Mouse (Mus musculus) midbrain, postnatal 0 days (tissue): ENCODE data around the gene Maml3. TPM values are rescaled to one million over a fixed set of nuclear protein-coding genes. Genes with fewer than 3 reads are reported as not detected.

ENCODE experiments used
- ATAC-seq: fragments of 200-750 bp; cut with Nextera tagmentation; 2 replicates; pipeline ENCODE4 v1.8.0; 2017; ENCODE audit warnings: moderate number of reproducible peaks, mild to moderate bottlenecking, moderate TSS enrichment, moderate library complexity; ENCODE audit not compliant: low FRiP score
- DNase-seq: peaks from one replicate; pipeline ENCODE4 v3.0.0-alpha.2; 2015; ENCODE audit warnings: low spot score
- H3K27ac ChIP-seq: fragments of 300-500 bp; sonication (generic); 2 replicates; pipeline ENCODE4 v1.5.1; 2014; ENCODE audit warnings: low read depth, mild to moderate bottlenecking, low read length, mixed read lengths
- H3K27me3 ChIP-seq: fragments of 300-500 bp; sonication (generic); 2 replicates; pipeline ENCODE4 v1.6.1; 2014; ENCODE audit warnings: low read length, control low read depth, mixed read lengths; ENCODE audit not compliant: insufficient read depth
- H3K36me3 ChIP-seq: fragments of 300-500 bp; sonication (generic); 2 replicates; pipeline ENCODE4 v1.6.1; 2014; ENCODE audit warnings: low read length, control low read depth, mixed read lengths; ENCODE audit not compliant: insufficient read depth
- H3K4me1 ChIP-seq: fragments of 300-500 bp; sonication (generic); 2 replicates; pipeline ENCODE4 v1.6.1; 2014; ENCODE audit warnings: mild to moderate bottlenecking, control low read depth, antibody characterized with exemption, low read length, mixed read lengths; ENCODE audit not compliant: insufficient read depth
- H3K4me2 ChIP-seq: fragments of 300-500 bp; sonication (generic); 2 replicates; pipeline ENCODE4 v1.6.1; 2014; ENCODE audit warnings: low read depth, mild to moderate bottlenecking, low read length, mixed read lengths; ENCODE audit not compliant: poor library complexity, severe bottlenecking
- H3K4me3 ChIP-seq: fragments of 300-500 bp; sonication (generic); 2 replicates; pipeline ENCODE4 v1.5.1; 2014; ENCODE audit warnings: low read depth, mild to moderate bottlenecking, low read length, moderate library complexity
- H3K9ac ChIP-seq: fragments of 300-500 bp; sonication (generic); replicated peaks from 2 replicates; pipeline ENCODE4 v1.6.1; 2014; ENCODE audit warnings: mild to moderate bottlenecking, low read length, moderate library complexity, mixed read lengths; ENCODE audit not compliant: poor library complexity, severe bottlenecking
- H3K9me3 ChIP-seq: fragments of 300-500 bp; sonication (generic); 2 replicates; pipeline ENCODE4 v1.6.1; 2016; ENCODE audit warnings: low read length, control low read depth
- CTCF ChIP-seq: IDR thresholded peaks from 2 replicates; pipeline ENCODE4 v1.5.1; 2016; ENCODE audit warnings: antibody characterized with exemption, mild to moderate bottlenecking
- WGBS: fragments of 180-500 bp; shearing (Covaris S2); extraction: QIAGEN DNeasy Blood & Tissue Kit; methylation state at CpG from one replicate; pipeline ENCODE4 v1.1.7; 2014; 5-methylcytosine and 5-hydroxymethylcytosine counted together
- polyA plus RNA-seq: library from polyadenylated mRNA; unstranded; fragments of >200 nt; fragmentation: Nextera tagmentation; extraction: Ambion mirVana; gene quantifications from 2 replicates; pipeline ENCODE4 v1.2.1, GENCODE M21; 2015
- total RNA-seq: library from RNA; depleted of rRNA; stranded (reverse); fragments of >200 nt; gene quantifications from 2 replicates; pipeline ENCODE4 v1.2.3, GENCODE M21; 2014

The Maml3 gene
- total and polyA plus RNA-seq, 2 experiments from 2014 or later = 3.9 to 20.2 TPM

DNA sequence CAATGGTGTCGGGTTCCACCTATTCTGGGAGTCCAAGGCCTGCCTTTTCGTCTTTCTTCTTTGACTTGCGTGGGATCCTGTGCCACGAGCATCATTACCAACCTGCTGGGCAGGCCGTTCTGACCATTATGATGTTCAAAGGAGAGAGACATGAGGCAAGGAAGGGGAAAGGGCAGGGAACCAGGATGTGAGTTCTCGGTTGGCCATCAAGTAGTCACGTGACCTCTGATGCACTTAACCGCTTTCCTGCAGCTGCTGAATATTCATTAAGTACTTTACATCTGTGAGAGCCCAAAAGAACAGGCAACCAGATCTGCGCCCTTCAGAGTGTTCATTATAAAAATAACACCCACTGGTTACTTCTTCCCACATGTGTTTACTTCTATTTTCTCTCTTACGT lies 411.7 kb downstream of the Maml3 start:
- WGBS = 87% methylated on average over 10 of the region's 10 CpGs
- no peak overlapping the region for H3K4me2 ChIP-seq

DNA sequence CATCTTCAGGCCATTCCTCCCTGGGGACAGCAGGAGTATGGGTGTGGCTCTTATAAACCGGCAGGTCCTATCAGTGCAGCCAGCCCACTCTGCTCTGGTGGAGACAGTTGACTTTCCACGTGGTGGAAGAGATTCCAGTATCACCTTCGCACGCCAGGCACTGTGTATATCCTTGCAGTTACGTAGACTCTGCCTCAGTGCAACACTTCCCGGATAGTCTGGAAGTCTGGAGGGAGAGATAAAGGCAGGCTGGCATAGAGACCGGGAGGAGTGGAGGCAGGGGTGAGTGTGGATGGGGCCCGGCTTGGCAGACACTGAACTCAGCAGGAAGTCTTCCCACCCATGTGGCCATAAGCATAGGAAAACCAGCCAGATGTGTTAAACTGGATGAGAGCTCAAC lies 416.2 kb downstream of the Maml3 start:
- ATAC-seq (no peak; the same call in 1 of the 2 replicates), DNase-seq (no peak)
- WGBS = 90% methylated on average over 8 of the region's 8 CpGs
- H3K4me3 ChIP-seq = no peak overlapping the region
- H3K27ac ChIP-seq = no peak overlapping the region
- no peak for TF ChIP-seq CTCF
- no peak overlapping the region for H3K4me2 ChIP-seq
- no peaks in the 10 kb centered on the region for H3K4me1 ChIP-seq
- no peak overlapping the region for H3K9ac ChIP-seq
- no peaks in the 10 kb centered on the region for H3K27me3 ChIP-seq
- no peaks in the 10 kb centered on the region for H3K9me3 ChIP-seq
- peaks cover 16% of the 10 kb centered on the region for H3K36me3 ChIP-seq

More for the DNA sequence above, 411.7 kb downstream of the Maml3 start:
- no peaks in the 10 kb centered on the region for H3K9me3 ChIP-seq
- H3K36me3 ChIP-seq = peaks cover 13% of the 10 kb centered on the region
- H3K27me3 ChIP-seq = no peaks in the 10 kb centered on the region
- TF ChIP-seq CTCF = no peak
- H3K4me3 ChIP-seq = no peak overlapping the region
- no peak overlapping the region for H3K9ac ChIP-seq
- H3K27ac ChIP-seq = no peak overlapping the region
- ATAC-seq = no peak
- no peak for DNase-seq
- no peaks in the 10 kb centered on the region for H3K4me1 ChIP-seq

DNA sequence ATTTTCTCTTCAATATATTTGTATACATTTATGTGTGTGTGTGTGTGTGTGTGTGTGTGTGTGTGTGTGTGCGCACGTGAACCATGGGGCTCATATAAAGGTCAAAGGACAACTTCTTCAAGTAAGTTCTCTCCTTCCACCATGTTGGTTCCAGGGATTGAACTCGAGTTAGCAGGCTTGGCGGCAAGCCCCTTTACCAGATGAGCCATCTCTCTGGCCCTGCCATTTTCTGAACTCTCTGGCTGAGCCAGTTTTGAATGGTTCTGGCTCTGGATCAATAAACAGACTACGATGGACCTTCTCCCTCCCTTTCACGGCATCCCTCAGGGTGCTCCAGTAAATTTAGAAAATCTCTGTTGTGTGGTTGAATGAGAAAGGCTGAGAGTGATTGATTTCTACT lies 418.1 kb downstream of the Maml3 start:
- no peak for TF ChIP-seq CTCF
- no peak overlapping the region for H3K4me3 ChIP-seq
- H3K4me1 ChIP-seq = no peaks in the 10 kb centered on the region
- peaks cover 16% of the 10 kb centered on the region for H3K36me3 ChIP-seq
- H3K9ac ChIP-seq = no peak overlapping the region
- H3K4me2 ChIP-seq = no peak overlapping the region
- 90% methylated on average over 6 of the region's 6 CpGs for whole genome bisulfite sequencing
- no peak overlapping the region for H3K27ac ChIP-seq
- no peaks in the 10 kb centered on the region for H3K9me3 ChIP-seq
- no peaks in the 10 kb centered on the region for H3K27me3 ChIP-seq
- DNase-seq (no peak), ATAC-seq (no peak)

DNA sequence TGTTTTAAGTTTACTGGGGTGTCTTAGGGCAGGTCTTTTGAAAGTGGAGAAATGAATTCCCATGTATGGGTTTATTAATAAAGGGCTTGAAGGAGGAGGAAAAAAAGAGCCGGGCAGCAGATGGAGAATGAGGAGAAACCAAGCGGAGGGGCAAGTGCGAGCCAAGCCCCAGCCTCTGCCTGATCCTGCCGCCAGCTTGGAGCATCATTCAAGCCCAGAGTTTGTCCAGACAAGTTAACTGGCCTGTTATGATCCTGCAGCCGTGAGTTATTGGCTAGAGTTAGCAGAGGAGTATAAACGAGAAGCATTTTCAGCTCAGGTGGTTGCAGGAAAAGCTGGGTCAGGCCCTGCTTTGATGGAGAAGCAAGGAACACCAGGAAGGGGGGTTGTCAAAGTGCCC lies 418.6 kb downstream of the Maml3 start:
- H3K9me3 ChIP-seq = no peaks in the 10 kb centered on the region
- no peaks in the 10 kb centered on the region for H3K27me3 ChIP-seq
- peaks cover 16% of the 10 kb centered on the region for H3K36me3 ChIP-seq
- 93% methylated on average over 6 of the region's 6 CpGs for WGBS
- no peak overlapping the region for H3K4me2 ChIP-seq
- no peak overlapping the region for H3K4me3 ChIP-seq
- no peak for TF ChIP-seq CTCF
- H3K9ac ChIP-seq = no peak overlapping the region
- DNase-seq (no peak), ATAC-seq (no peak)
- no peaks in the 10 kb centered on the region for H3K4me1 ChIP-seq
- H3K27ac ChIP-seq = no peak overlapping the region

DNA sequence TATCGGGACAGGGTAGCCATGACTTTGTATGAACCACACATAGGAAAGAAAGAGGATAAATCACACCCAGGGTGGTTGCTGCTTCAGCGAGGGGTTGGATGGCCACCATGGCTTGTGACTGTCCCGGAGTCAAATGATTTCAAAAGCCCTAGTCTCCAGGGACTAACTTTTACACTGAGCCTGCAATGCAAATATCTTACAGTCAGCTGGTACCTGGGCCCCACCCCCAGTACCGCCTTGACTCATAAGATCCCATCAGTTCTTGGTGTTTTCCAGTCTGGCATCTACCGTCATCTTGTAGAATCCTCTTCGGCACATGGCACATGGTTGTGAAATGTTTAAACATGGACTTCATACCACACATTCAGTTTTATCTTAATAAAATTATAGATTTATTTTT lies 419.3 kb downstream of the Maml3 start:
- no peak for TF ChIP-seq CTCF
- no peaks in the 10 kb centered on the region for H3K9me3 ChIP-seq
- 96% methylated on average over 6 of the region's 6 CpGs for WGBS

DNA sequence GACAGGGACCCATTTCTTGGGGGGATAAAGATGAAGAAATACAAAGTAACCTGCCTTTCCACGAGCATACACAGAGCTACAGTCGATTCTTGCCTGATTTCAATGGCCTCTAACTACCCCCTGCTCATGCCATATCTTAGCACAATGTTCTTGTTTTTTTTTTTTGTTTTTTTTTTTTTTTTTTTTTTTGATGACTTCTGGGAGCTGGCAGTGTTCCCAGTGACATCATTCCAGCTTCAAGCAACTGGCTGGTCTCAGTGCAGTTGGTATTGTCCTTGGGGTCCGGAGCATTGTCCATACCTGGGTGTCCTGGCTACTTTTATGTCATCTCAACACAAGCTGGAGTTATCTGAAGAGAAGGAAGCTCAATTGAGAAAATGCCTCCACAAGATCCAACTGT lies 429.9 kb downstream of the Maml3 start:
- no peak for ATAC-seq

More for the DNA sequence above, 419.3 kb downstream of the Maml3 start:
- H3K27me3 ChIP-seq = no peaks in the 10 kb centered on the region
- H3K4me3 ChIP-seq = no peak overlapping the region
- no peak for DNase-seq
- no peak for ATAC-seq
- no peaks in the 10 kb centered on the region for H3K4me1 ChIP-seq
- H3K9ac ChIP-seq = no peak overlapping the region
- no peak overlapping the region for H3K27ac ChIP-seq
- H3K4me2 ChIP-seq = no peak overlapping the region
- peaks cover 16% of the 10 kb centered on the region for H3K36me3 ChIP-seq

More for the DNA sequence above, 429.9 kb downstream of the Maml3 start:
- no peak overlapping the region for H3K4me2 ChIP-seq
- no peak for DNase-seq
- 83% methylated on average over 3 of the region's 3 CpGs for WGBS
- H3K4me3 ChIP-seq = no peak overlapping the region
- H3K9me3 ChIP-seq = no peaks in the 10 kb centered on the region
- TF ChIP-seq CTCF = no peak
- no peaks in the 10 kb centered on the region for H3K36me3 ChIP-seq
- no peak overlapping the region for H3K27ac ChIP-seq
- no peaks in the 10 kb centered on the region for H3K4me1 ChIP-seq
- no peak overlapping the region for H3K9ac ChIP-seq
- no peaks in the 10 kb centered on the region for H3K27me3 ChIP-seq
